10 mouse cellular contexts compared by ENCODE assay signal in the genomic region with DNA sequence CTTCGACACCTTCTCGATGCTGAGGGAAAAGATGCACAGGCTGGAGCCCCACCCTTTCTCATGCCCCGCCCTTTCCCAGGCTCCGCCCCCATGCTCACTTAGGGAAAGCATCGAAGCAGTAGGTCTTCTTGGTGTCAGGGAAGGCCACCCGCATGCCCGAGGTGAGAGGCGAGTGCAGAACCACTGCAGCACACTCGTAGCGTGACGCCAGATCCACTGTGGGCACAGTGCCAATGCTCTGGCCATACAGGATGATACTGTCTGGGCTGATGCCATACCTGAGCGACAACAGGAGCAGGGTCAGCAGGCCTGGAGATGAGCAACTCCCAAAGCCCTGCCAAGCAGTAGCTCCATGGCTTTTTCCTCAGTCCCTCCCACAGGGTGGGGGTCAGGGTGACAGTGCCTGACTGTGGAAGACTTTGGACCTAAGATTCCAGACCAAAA. TPM values are rescaled to one million over a fixed set of nuclear protein-coding genes. Genes with fewer than 3 reads are reported as not detected.
A peak's percentile ranks its signal among the peaks of the same experiment; 100 is the strongest.
DNase-seq lines count a peak whose midpoint lies in the region; ATAC-seq and TF ChIP-seq lines count a peak whose summit lies in the region.
"Had no signal": no experiment of that assay in that cellular context is flagged by ENCODE, and none has a peak within 500 bp of the region (broad histone marks: within the 10 kb centered on the region; RNA-seq: fewer than 3 reads in every experiment).

No protein-coding gene starts in this region.

- peaks cover 55% of the 10 kb centered on the region for H3K4me1 ChIP-seq in midbrain, embryonic 10.5 days
- H3K4me1 ChIP-seq in midbrain, embryonic 15.5 days, result peaks cover 22% of the 10 kb centered on the region
- H3K4me1 ChIP-seq in small intestine, adult 2 months (ENCODE audit: control insufficient read depth, insufficient read depth, insufficient read length, low read length), result peaks cover 47% of the 10 kb centered on the region

- no peaks in the 10 kb centered on the region for H3K9me3 ChIP-seq in midbrain, embryonic 10.5 days (replicated peaks)
- H3K9me3 ChIP-seq in midbrain, embryonic 15.5 days, result no peaks in the 10 kb centered on the region
- H3K9me3 ChIP-seq: forebrain, embryonic 12.5 days had no signal

- peak; percentile 60 to 62 for DNase-seq in cerebellum, postnatal 10 days
- DNase-seq in cerebellum, adult 11 months, result no peak
- no peak for DNase-seq in midbrain, embryonic 10.5 days (ENCODE audit: low spot score)
- peak; percentile 77 to 78 for DNase-seq in kidney, adult 8-10 months
- no peak for DNase-seq in layer of hippocampus, adult 9-11 months
- no peak for DNase-seq in embryo, embryonic 10.5 days (ENCODE audit: low spot score)

- H3K27ac ChIP-seq in midbrain, embryonic 10.5 days (replicated peaks), result no peak overlapping the region
- H3K27ac ChIP-seq in midbrain, embryonic 15.5 days, result no peak overlapping the region
- peak overlapping the region; percentile 6; the same call in 1 of the 2 replicates for H3K27ac ChIP-seq in small intestine, adult 2 months (ENCODE audit: insufficient read depth, low read depth, low read length)

- no peak; the same call in 1 of the 2 replicates for ATAC-seq in midbrain, embryonic 15.5 days (replicated peaks)

- no peaks in the 10 kb centered on the region for H3K27me3 ChIP-seq in midbrain, embryonic 10.5 days (ENCODE audit: low read depth, poor library complexity, severe bottlenecking)
- no peaks in the 10 kb centered on the region for H3K27me3 ChIP-seq in midbrain, embryonic 15.5 days (replicated peaks)
- H3K27me3 ChIP-seq in small intestine, adult 2 months (ENCODE audit: control insufficient read depth, insufficient read depth, low read length), result no peaks in the 10 kb centered on the region
- H3K27me3 ChIP-seq: forebrain, embryonic 12.5 days had no signal

- peaks cover 45% of the 10 kb centered on the region for H3K36me3 ChIP-seq in midbrain, embryonic 10.5 days
- no peaks in the 10 kb centered on the region for H3K36me3 ChIP-seq in midbrain, embryonic 15.5 days (replicated peaks)
- peaks cover 25% of the 10 kb centered on the region; the same call in 1 of the 2 replicates for H3K36me3 ChIP-seq in small intestine, adult 2 months (ENCODE audit: control insufficient read depth, insufficient read depth, low read length)

- TF ChIP-seq CTCF in small intestine, adult 2 months (IDR thresholded peaks at IDR 0.05; ENCODE audit: extremely low read depth, insufficient read length, insufficient replicate concordance, low read depth, low read length), result no peak

- no peak overlapping the region for H3K4me2 ChIP-seq in midbrain, embryonic 15.5 days
- H3K4me2 ChIP-seq: forebrain, embryonic 12.5 days; midbrain, embryonic 11.5 days had no signal

- H3K9ac ChIP-seq in midbrain, embryonic 15.5 days, result no peak overlapping the region
- H3K9ac ChIP-seq: forebrain, embryonic 12.5 days had no signal

- WGBS in midbrain, embryonic 10.5 days, result 70% methylated on average over 12 of the region's 12 CpGs
- WGBS in midbrain, embryonic 15.5 days, result 64% methylated on average over 12 of the region's 12 CpGs
- WGBS in small intestine, adult 2 months, result 35% methylated on average over 12 of the region's 12 CpGs

- no peak for TF ChIP-seq POLR2A in small intestine, adult 2 months (IDR thresholded peaks at IDR 0.05; ENCODE audit: low read depth, low read length)

- peak overlapping the region; percentile 18; the same call in 1 of the 2 replicates for H3K4me3 ChIP-seq in midbrain, embryonic 10.5 days
- no peak overlapping the region for H3K4me3 ChIP-seq in midbrain, embryonic 15.5 days
- H3K4me3 ChIP-seq in small intestine, adult 2 months (ENCODE audit: low read depth, low read length), result no peak overlapping the region
- H3K4me3 ChIP-seq: forebrain, embryonic 12.5 days had no signal

RNA-seq across cellular contexts. Expression of a gene that starts 6.1 kb away (rescaled TPM):
- 86.8 and 87.3 TPM in 2 replicates for polyA plus RNA-seq in midbrain, embryonic 10.5 days (2016; fragmentation: Nextera tagmentation; extraction: Ambion mirVana)
- 126 and 152 TPM in 2 replicates for polyA plus RNA-seq in midbrain, embryonic 15.5 days (2015; fragmentation: Nextera tagmentation; extraction: Ambion mirVana)
- 381 and 644 TPM in 2 replicates for polyA plus RNA-seq in small intestine, adult 2 months (2012; rRNA removed)

RNA-seq across cellular contexts. Expression of a gene that starts 6.9 kb away (rescaled TPM):
- polyA plus RNA-seq in midbrain, embryonic 10.5 days (2016; fragmentation: Nextera tagmentation; extraction: Ambion mirVana), result 4.8 and 6.1 TPM in 2 replicates
- 6.0 and 6.3 TPM in 2 replicates for polyA plus RNA-seq in midbrain, embryonic 15.5 days (2015; fragmentation: Nextera tagmentation; extraction: Ambion mirVana)
- polyA plus RNA-seq in small intestine, adult 2 months (2012; rRNA removed), result 18.4 and 33.2 TPM in 2 replicates

RNA-seq across cellular contexts. Expression of a gene that starts 18.6 kb away (rescaled TPM):
- 91.0 and 94.1 TPM in 2 replicates for polyA plus RNA-seq in midbrain, embryonic 10.5 days (2016; fragmentation: Nextera tagmentation; extraction: Ambion mirVana)
- 65.0 and 66.2 TPM in 2 replicates for polyA plus RNA-seq in midbrain, embryonic 15.5 days (2015; fragmentation: Nextera tagmentation; extraction: Ambion mirVana)
- polyA plus RNA-seq in small intestine, adult 2 months (2012; rRNA removed), result 84.0 and 130 TPM in 2 replicates

RNA-seq across cellular contexts. Expression of a gene that starts 18.6 kb away (rescaled TPM):
- polyA plus RNA-seq in midbrain, embryonic 10.5 days (2016; fragmentation: Nextera tagmentation; extraction: Ambion mirVana), result 10.6 and 10.8 TPM in 2 replicates
- 6.0 and 6.9 TPM in 2 replicates for polyA plus RNA-seq in midbrain, embryonic 15.5 days (2015; fragmentation: Nextera tagmentation; extraction: Ambion mirVana)
- polyA plus RNA-seq in small intestine, adult 2 months (2012; rRNA removed), result 18.2 and 23.9 TPM in 2 replicates

RNA-seq across cellular contexts. Expression of a gene that starts 21.8 kb away (rescaled TPM):
- polyA plus RNA-seq in midbrain, embryonic 10.5 days (2016; fragmentation: Nextera tagmentation; extraction: Ambion mirVana), result 5.6 and 6.4 TPM in 2 replicates
- 4.6 and 5.0 TPM in 2 replicates for polyA plus RNA-seq in midbrain, embryonic 15.5 days (2015; fragmentation: Nextera tagmentation; extraction: Ambion mirVana)
- 1.3 and 2.2 TPM in 2 replicates for polyA plus RNA-seq in small intestine, adult 2 months (2012; rRNA removed)

Comparison
In these comparisons a context has a peak if more than half of its experiments do, and no peak if none do; other contexts are left out.
1. DNase-seq: peak in cerebellum, postnatal 10 days (2 of 2) and kidney, adult 8-10 months (2 of 2); none in cerebellum, adult 11 months (single experiment), midbrain, embryonic 10.5 days (single experiment), layer of hippocampus, adult 9-11 months (single experiment) and embryo, embryonic 10.5 days (single experiment).